Mouse (Mus musculus): ENCODE measurements around the gene Fam180a.
A peak's percentile ranks its signal among the peaks of the same experiment; 100 is the strongest.
"Not testable (repeated sequence)": the region's sequence is repeated elsewhere in the genome, so short reads cannot be mapped to it uniquely, and the experiment has no call there.

Fam180a gene

GRCm38 (mm10) chr6:35326111-35326515, at the start of gene Fam180a:
TSS of gene Fam180a (minus strand) at chr6:35326141.
- DNase-seq (ENCODE audit: low read depth, low spot score): peak; percentile 98

- no peak for DNase-seq (ENCODE audit: low read depth, low spot score)
Measured at GRCm38 (mm10) chr6:35374052-35374451, 48.1 kb upstream of the Fam180a start.

DNA sequence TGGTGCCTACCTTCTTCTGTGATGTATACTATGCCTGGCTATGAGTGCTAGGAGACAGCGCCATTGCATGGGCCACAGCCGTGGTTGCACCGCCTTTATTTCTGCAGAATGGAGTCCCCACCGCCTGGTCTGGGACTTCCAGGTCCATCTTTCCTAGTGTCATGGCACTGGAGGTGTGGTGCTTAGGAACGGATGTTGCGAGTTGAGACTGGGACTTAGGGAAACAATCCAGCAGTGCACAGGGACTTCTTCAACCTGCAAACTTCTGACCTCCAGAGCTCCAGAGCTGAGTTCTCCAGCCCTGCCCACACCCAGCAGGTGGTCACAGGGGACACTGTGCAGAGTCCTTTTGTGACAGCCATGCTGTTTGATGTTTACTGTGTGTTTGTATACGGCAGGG, 44.4 kb upstream of the Fam180a start:
- DNase-seq (ENCODE audit: low read depth, low spot score): no peak

- not testable (repeated sequence) for DNase-seq (ENCODE audit: low read depth, low spot score)
Measured at GRCm38 (mm10) chr6:35369578-35370282, 43.8 kb upstream of the Fam180a start.

GRCm38 (mm10) chr6:35362596-35362995, 36.7 kb upstream of the Fam180a start:
- DNase-seq (ENCODE audit: low read depth, low spot score): no peak

- DNase-seq (ENCODE audit: low read depth, low spot score): no peak
Measured at GRCm38 (mm10) chr6:35355320-35355719, 29.4 kb upstream of the Fam180a start.

- DNase-seq (ENCODE audit: low read depth, low spot score): no peak
Measured at GRCm38 (mm10) chr6:35354622-35354998, 28.7 kb upstream of the Fam180a start.

DNA sequence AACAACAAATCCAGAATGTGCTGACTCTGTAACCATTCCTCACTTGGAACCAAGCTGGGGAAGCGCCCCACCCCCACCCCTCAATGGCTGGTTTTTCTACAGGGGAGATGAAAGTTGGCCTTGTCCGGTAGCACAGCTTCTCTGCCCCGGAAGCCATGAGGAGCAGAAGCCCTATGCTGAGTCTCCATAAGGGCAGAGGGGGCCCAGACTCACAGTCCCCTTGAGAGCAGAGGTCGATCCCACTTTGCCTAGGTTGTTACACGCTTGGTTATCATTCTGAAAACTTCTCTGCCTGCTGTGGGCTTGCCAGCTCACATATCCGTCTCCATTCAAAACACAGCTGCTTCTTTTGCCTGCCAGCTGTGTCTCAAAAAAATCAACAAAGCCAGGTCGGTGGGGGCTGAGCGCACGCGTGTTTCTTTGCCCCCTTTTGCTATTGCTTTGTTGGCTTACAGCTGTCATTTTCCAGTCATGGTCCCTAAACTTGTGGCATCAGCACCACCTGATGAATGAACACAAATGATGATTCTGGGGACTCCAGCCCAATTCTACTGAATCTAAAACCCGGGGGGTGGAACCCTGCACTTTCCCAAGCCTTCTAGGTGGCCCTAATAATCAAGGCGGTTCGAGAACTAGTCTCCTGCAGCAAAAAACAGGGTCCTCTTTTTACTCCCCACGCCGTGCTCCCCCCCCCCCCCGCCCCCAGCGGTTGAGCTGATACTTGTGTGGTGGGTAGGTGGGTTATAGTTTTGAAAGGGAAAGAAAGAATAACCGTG, 28.1 kb upstream of the Fam180a start:
- DNase-seq (ENCODE audit: low read depth, low spot score): no peak

DNA sequence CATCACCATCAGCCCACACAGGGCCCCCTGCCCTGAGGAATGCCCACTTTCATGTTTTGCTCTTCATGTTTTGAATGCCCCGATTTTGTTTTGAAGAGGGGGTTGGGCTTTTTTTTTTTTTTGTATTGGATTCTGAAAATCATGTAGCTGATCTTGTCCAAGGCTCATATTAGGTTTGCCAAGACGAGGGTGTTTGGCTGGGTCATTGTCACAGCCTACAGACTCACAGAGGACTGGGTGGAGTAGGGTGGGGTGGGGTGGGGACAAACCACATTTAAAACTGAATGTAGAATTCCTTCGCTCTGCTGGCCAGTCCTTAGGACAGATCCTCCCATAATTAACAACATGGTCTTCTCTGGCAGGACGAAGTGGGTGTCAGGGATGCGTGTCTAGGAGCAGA, 27.5 kb upstream of the Fam180a start:
- no peak for DNase-seq (ENCODE audit: low read depth, low spot score)

- no peak for DNase-seq (ENCODE audit: low read depth, low spot score)
Measured at GRCm38 (mm10) chr6:35352867-35353266, 26.9 kb upstream of the Fam180a start.

DNA sequence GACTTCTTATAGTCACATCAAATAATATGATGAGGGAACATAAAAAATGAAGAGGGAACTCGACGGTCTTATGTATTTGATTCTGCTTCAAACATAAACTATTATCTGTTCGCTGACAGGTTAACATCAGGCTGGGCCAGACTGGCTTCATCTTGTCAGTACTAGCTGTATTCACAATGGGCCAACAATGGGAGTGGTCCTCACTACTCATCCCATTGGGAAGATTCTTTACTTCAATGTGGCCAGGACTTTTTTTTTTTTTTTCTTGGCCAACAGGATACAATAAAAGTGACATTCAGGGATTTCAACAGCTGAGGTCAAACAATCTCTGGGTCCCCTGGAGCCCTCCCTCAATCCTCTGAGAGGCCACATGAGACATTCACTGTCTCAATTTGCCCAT, 25.9 kb upstream of the Fam180a start:
- no peak for DNase-seq (ENCODE audit: low read depth, low spot score)

DNA sequence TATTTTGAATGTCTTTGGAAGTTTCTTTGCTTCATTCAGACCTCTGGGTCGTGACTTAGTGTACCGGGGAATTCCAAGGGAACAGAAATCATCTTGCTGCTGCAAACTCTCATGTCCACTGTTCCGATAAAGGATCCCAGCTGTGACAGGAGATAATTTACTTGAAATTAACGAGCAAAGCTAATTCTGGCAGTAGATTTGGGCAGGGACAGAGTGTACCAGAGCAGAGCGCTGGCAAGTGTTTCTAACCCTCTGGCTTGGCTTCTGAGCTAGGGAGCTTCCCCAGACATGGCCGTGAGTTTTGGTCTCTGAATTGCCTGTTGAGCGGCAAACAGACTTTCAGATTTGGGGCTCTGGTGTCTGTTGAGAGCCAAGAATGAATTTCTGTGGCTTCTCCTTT, 23.8 kb upstream of the Fam180a start:
- DNase-seq (ENCODE audit: low read depth, low spot score): no peak

DNA sequence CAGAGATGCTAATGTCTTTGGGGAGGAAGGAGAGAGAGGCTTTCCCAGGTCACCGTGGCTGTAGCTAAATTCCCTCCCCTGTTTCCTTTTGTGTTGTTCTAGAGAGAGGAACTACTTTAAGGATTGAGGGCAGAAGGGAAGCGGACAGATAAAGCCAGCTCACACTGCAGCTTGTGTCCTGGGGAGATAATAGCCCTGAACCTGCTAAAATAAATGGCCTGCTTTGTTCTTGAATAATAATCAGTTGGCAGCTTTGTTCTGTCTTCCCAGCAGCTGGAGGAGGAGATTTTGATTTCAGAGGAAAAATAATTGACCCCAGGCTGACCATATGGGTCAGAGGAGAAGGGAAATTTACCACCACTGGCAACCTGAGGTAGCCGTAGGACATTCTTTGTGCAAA, 12.7 kb upstream of the Fam180a start:
- DNase-seq (ENCODE audit: low read depth, low spot score): no peak

DNA sequence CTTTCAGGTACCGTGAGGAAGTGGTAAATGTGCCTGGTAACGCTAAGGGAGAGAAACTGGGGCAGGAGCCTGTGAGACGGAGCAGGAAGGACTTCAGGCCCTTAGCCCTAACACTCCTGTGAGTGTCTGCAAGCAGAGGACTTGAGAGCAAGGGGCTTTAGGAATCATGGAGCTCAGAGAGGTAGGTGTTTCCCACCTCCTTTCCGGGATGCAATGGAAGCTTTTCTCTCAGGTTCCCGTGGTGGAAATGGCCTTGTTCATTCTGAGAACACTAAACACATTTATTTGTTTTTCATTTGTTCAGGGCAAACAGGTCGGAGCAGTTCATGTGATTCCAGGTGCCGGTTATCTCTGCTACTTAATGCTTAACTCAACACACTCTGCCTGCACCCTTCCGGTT, 11.9 kb upstream of the Fam180a start:
- DNase-seq (ENCODE audit: low read depth, low spot score): no peak

DNA sequence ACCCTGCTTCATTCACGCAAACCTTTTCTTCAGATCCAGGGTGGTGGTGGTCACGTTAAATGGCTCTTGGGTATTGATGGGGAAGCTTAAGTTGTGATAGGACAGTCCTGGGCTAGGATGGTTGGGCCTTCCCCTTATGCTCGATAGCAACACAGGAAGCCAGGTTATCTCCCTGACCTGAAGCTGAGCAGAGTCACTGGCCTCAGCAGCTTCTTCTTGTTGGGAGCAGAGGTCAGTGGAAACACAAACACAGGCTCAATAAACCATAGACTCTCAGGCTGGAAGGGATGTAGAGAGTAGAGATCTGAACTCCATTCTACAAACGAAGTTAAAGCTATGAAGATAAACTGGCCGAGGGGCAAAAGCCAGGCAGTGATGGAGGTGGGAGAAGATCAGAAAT, 9.5 kb upstream of the Fam180a start:
- no peak for DNase-seq (ENCODE audit: low read depth, low spot score)

GRCm38 (mm10) chr6:35334278-35334677, 8.3 kb upstream of the Fam180a start:
- no peak for DNase-seq (ENCODE audit: low read depth, low spot score)

DNA sequence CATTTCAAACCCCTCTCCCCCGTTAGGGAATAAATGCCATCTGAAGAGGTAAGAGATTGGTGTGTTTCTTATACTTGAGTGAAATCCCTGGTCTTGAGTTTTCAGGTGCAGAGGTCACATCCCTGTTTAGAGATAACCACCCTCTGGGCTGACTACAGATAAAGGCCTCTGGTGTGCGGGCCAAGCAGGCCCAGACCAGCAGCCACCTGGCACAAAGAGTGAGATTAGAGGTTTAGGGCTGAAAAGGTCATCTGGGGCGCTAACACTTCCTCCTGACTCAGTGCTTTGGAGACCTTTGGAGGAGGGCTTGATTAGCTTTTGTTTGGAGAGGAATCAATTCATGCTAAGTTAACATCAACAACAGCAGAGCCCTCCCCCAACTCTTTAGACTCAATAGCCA, 7.7 kb upstream of the Fam180a start:
- DNase-seq (ENCODE audit: low read depth, low spot score): no peak

DNA sequence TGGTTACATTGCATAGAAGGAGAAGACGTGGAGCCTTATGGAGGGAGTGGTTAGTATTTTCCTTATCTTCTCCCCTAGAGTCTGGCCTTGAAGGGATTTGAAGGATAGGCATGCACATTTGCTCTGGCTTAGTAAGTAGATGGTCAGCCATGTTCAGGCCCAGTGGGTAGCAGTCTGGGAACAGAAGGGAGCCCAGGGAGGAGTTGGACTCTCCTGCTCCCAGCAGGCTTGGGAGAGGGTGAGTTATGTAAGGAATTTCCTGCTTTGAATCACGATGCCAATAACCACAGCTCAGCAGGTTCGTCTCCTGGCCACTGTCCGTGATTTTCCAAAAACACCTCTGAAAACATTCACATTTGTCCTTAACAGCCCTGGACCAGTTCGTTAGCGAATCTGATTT, 4.9 kb upstream of the Fam180a start:
- peak; percentile 70 for DNase-seq (ENCODE audit: low read depth, low spot score)

DNA sequence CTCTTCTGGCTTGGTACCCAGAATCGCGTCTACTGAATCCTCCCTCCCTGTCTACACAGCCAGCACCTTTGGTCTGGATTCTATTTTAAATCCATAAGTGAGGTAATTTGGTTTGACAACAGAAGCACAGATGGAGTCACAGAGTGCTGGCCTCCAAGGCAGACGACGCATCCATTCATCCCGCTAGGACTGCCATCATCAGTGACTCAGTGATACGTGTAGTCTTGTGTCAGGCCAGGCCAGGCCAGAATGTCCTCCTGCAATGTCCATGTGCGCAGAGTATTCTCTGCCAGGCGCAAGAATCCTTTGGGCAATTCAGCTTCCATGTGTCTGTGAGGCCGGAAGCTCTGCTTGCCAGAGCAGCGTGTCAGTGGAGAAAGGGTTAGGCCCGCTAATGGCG, 4.0 kb upstream of the Fam180a start:
- DNase-seq (ENCODE audit: low read depth, low spot score): peak; percentile 26

- no peak for DNase-seq (ENCODE audit: low read depth, low spot score)
Measured at GRCm38 (mm10) chr6:35324306-35324705, 1.6 kb downstream of the Fam180a start.

- peak; percentile 93 for DNase-seq (ENCODE audit: low read depth, low spot score)
Measured at GRCm38 (mm10) chr6:35323046-35323445, 2.9 kb downstream of the Fam180a start.

GRCm38 (mm10) chr6:35321105-35321504, 4.8 kb downstream of the Fam180a start:
- no peak for DNase-seq (ENCODE audit: low read depth, low spot score)

- no peak for DNase-seq (ENCODE audit: low read depth, low spot score)
Measured at GRCm38 (mm10) chr6:35319850-35320249, 6.1 kb downstream of the Fam180a start.

Data from 3T3-L1 (cell line).